Mouse (Mus musculus): ENCODE data around the gene Rbm47.

The Rbm47 gene

DNA sequence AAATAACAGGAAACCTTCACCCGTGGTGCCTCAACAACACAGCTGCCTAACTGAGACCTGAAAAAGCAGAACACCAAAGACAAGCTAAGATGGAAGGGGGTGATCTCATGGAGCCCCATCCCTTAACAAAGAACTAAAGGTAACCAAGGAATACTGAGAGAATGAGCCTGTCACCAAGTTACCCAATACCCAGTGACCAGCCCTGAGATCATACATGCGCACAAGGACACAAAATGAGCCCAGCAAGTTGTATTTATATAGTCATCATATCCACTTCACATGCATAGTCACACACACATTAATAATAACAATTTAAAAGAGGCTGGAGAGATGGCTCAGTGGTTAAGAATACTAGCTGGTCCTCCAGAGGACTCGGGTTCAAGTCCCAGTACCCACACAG is 44.0 kb downstream of the Rbm47 start:
- DNase-seq (ENCODE audit: low read depth, low spot score), result no peak

DNA sequence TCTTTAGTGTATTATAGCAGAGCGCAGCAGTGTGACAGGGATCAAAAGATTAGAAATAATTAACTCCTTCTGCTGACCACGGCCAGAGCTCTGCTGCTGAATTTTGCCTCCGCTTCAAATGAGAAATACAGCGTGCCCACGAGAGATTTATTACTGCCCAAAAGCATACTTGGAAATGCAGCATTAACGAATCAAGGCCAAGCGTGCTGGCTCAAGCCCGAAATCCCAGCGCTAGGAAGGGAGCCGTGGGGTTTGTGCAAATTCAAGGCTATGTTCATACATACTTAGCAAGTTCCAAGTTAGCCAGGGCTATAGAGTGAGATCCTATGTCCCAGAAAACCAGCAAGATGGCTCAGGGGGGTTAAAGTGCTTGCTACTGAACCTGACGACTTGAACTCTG is 47.5 kb downstream of the Rbm47 start:
- no peak for DNase-seq (ENCODE audit: low read depth, low spot score)

GRCm38 (mm10) chr5:66124931-66125330 is 48.0 kb downstream of the Rbm47 start:
- DNase-seq (ENCODE audit: low read depth, low spot score), result no peak

DNA sequence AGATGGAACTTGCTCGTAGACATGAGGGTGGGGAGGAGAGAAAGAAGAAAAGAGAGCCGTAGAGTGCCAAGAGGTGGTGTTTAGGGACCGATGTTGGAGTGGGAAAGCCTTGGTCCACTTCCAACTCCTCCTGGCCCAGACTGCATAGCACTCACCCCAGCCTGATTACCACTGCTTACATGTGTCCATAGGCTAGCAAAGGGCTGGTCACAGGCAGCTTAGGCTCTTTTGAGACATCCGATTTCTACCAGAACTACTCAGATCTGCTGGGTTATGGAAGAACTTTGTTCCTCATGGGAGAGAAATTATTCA is 48.9 kb downstream of the Rbm47 start:
- DNase-seq (ENCODE audit: low read depth, low spot score), result no peak

DNA sequence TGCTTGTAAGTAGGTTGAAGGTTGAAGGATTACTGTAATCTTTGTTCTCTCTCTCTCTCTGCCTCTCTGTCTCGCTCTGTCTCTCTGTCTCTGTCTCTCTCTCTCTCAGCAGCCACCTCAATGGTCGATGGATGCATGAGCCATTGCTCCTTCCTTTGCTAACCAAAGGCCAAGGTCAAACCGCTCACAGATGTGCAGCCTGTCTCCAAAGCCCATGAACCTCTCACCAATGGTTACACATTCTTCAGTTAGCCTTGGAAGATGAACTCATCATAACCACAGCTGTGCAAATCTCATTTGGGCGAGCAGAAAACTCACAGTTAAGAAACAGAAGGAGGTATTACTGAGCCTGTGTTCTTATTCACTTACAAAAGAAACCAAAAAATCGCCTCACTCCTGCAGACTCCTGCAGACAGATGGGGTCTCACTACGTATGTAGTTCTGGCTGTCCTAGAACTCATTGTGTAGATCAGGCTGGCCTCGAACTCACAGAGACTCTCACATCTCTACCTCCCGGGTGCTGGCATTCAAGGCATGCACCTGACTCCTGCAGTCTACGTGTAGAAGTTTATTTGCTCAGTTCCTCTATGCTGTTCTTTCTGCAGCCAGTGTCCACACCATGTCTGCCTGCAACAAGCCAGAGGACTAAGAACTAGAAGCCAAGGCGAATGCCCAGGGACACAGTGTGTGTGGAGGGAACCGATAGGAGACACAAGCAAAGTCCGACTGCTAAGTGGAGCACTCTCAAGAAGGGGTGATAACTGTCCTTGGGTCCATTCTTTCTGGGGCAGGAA is 49.4 kb downstream of the Rbm47 start:
- no peak for DNase-seq (ENCODE audit: low read depth, low spot score)

DNA sequence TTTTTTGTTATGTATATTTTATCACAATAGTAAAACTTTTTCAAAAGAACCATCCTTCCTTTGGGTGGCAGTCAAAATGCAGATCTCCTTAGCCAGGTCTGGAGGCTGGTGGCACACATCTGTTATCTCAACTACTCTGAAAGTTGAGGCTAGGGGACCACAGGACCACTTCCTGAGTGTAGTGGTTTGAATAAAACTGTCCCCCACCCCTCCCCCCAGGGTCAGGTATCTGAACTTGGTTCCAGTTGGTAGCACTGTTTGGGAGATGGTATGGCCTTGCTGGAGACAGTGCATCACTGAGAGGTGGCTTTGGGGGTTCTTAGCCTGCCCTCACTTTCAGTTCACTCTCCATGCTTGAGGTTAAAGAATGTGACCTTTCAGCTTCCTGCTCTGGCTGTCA is 51.7 kb downstream of the Rbm47 start:
- DNase-seq (ENCODE audit: low read depth, low spot score), result no peak

DNA sequence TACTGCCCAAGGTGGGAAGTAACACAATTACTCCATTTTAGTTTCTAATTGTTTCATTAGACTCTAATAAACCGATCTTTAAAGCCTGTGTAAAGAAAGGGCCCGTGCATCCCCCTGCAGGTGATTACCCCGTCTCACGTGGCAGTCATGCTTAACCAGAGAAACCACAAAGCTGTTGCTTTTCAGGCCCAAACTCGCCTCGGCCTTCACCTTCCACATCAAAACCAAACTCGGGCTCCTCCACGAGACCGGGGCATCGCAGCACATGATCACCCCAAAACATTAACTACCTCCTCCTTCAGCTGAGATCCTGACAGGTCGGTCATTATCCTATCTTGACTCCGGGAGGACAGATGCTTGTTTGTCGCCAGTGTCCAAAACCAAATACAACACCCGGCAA is 58.2 kb downstream of the Rbm47 start:
- no peak for DNase-seq (ENCODE audit: low read depth, low spot score)

DNA sequence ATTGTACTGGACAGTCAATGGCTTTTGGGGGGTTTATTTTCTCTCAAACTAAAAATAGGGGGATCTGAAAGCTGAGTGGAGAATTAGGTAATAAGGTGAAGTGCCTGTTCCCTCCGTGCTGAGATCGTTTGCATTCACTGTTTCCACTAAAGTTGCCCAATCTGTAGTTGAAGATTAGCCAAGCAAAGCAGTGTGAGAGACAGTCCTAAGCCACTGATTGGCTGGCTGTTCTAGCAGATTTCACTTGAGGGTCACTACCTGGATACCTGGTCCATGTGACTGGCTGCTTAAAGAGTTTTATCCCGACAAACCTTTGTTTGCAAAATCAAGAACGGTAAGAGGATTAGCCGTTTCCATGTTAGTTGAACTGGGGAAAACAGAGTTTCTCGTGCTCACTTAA is 58.7 kb downstream of the Rbm47 start:
- no peak for DNase-seq (ENCODE audit: low read depth, low spot score)

DNA sequence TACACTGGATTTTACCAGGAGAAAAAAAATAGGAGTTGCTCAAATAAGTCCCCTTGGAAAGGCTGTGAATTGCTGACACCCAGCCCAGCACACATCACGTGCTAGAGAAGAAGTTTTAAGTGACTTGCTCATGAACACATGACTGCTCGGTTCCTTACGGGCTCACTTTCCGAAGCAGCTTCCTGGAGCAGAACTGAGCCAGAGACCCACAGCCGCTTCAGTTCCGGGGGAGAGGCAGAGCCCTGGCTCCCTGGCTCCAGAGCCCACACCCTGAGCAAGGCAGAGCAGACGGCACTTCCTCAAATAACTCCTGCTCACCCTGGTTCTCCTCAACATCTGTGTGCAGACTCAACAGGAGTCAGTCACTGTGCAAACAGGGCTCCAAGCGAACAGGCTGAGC is 60.9 kb downstream of the Rbm47 start:
- DNase-seq (ENCODE audit: low read depth, low spot score), result no peak

GRCm38 (mm10) chr5:66106372-66106771 is 66.5 kb downstream of the Rbm47 start:
- no peak for DNase-seq (ENCODE audit: low read depth, low spot score)

DNA sequence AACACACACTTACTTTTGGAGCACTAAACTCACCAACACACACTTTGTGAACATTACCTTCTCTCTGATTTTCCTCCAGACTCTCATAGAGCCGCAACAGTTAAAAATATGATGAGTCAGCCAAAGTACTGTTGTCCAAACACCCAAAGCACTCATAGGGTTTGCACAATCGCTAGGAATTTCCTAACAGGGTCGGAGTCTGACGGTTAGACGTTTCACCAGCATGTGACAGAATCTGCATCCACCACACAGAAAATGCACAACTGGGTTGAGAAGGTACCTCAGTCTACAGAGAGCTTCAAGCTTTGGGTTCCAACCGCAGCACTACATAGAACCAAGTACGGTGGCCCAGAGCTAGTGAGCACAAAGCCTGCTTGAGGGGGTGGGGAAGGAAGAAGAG is 67.0 kb downstream of the Rbm47 start:
- no peak for DNase-seq (ENCODE audit: low read depth, low spot score)

GRCm38 (mm10) chr5:66105366-66105765 is 67.6 kb downstream of the Rbm47 start:
- DNase-seq (ENCODE audit: low read depth, low spot score), result no peak

DNA sequence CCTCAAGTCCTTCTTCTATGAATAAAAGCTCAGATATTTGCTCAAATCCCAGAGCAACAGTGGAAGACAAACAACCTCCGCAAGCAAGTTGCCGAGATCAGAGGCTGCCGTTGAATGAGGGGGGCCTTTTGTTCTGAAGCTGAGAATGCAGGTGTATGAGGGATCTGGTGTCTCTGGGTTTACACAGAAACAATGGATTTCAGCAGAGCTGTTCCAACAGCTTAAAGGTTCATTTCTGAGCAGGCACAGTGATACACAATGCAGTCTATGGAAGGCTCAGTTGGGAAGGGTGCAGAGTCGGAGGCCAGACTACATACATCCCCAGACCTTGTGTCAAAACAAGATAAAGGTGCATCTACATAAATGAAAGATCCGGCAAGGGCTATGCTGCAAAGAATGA is 69.5 kb downstream of the Rbm47 start:
- DNase-seq (ENCODE audit: low read depth, low spot score), result no peak

DNA sequence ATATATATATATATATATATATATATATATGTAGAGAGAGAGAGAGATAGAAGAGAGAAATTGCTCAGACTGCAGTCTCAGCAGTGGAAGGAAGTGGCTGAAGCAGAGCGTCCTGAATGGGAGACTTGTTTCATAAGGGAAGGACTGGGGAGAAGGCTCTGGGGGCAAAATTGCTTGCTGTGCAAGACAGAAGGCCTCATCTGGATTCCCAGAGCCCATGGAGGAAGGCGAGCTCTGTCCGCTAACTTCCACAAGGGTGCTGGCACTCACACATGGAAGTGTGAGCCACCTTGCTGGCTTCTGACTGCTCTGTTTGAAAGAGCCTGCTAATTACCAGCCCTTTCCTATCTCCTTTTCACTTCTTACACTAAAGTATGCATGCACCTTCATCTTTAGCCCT is 70.1 kb downstream of the Rbm47 start:
- DNase-seq (ENCODE audit: low read depth, low spot score), result no peak

DNA sequence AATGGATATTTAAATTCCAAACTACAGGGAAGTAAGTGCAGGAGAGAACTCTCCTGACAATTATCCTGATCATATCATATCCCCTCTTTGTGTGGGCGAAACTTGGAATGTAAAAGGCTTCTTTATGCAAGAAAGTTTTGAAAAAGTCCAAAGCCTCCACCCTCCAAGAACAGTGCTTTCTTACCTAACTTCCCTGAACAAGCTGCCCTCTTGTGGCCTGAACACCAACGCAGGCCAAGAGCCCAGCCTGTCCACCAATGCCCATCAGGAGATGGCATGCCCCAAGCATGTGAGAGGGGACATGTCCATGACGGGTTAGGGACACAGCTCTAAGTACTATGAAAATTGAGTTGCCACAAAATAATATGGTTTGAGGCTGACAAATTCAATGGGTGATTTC is 71.3 kb downstream of the Rbm47 start:
- DNase-seq (ENCODE audit: low read depth, low spot score), result no peak

- no peak for DNase-seq (ENCODE audit: low read depth, low spot score)
These were observed 72.6 kb downstream of the Rbm47 start for GRCm38 (mm10) chr5:66100322-66100721.

GRCm38 (mm10) chr5:66098094-66098871 is 74.6 kb downstream of the Rbm47 start:
- no peak for DNase-seq (ENCODE audit: low read depth, low spot score)

GRCm38 (mm10) chr5:66096081-66096480 is 76.8 kb downstream of the Rbm47 start:
- no peak for DNase-seq (ENCODE audit: low read depth, low spot score)

- DNase-seq (ENCODE audit: low read depth, low spot score), result no peak
These were observed 77.8 kb downstream of the Rbm47 start for GRCm38 (mm10) chr5:66095166-66095565.

DNA sequence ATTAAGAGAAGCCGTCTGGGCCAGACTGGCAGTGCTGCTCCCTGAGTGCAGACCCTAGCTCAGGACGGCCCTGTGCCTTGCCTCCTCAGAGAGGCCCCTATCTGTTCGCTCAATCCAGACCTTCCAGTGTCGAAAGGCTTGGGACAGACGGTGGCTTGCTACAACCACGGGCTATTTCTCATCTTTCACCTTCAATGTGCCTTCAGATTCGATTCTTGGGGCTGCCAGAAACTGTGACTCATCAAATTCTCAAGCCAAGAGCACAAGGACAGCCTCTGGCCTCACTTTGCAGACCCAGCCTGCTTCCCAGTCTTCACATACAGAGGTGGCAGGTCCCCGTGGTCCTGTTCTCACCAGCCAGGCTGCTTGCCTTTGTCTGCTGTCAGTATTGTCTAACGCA is 82.9 kb downstream of the Rbm47 start:
- DNase-seq (ENCODE audit: low read depth, low spot score), result no peak

- no peak for DNase-seq (ENCODE audit: low read depth, low spot score)
These were observed 83.3 kb downstream of the Rbm47 start for GRCm38 (mm10) chr5:66089600-66089999.

DNA sequence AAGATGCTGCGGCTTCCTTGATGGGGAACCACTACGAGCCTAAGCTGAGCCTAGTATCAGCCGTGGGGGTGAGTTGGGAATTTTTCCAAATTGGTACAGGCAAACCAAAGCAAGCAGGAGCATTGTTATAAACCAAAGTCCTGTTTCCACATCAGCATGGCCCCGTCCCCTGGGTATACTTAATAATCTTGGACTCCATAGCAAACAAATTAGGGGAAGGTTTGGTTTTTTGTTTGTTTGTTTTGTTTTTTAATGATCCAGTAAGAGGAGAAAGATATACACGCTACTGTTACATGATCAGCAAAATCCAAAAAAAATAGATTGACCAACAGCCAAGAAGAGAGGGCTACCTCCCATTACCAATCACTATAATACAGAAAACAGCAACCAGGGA is 84.0 kb downstream of the Rbm47 start:
- no peak for DNase-seq (ENCODE audit: low read depth, low spot score)

DNA sequence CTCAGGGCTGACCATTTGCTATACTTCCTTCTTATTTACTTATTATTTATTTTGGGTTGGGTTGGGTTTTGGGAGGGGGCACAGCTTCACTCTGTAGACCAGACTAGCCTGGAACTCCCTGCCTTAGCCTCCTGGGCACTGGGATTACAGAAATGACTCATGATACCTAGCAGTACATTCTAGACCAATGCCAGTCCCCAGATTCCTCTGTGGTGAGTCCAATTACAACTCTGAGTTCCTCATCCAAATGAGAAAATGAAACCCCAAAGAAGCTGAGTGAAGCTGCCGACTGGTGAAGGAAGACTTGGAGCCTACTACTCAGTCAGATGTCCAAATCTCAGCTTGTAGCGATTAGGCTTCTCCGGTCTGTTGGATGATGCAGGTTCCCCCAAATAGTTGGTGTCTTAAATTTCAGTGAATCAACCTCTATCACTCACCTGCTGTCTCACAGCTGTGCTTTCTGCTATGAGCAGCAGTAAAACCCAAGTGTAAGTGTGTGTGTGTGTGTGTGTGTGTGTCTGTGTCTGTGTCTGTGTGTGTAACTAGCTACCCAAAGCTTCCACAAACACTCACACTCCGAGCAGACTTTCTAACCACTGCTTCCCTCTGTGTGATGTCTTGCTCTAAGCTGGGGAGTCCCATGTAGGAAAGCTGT is 84.5 kb downstream of the Rbm47 start:
- no peak for DNase-seq (ENCODE audit: low read depth, low spot score)
